Mouse (Mus musculus) forebrain, embryonic 16.5 days (tissue): ENCODE measurements around the gene Gm5039. TPM values are rescaled to one million over a fixed set of nuclear protein-coding genes. Genes with fewer than 3 reads are reported as not detected.
"Not testable (repeated sequence)": the region's sequence is repeated elsewhere in the genome, so short reads cannot be mapped to it uniquely, and the experiment has no call there.

Experiments
- ATAC-seq: fragments of 200-750 bp; cut with Nextera tagmentation; 2 replicates; pipeline ENCODE4 v1.8.0; 2017; ENCODE audit warnings: mild to moderate bottlenecking, moderate library complexity
- H3K27ac ChIP-seq: fragments of 300-500 bp; sonication (generic); 2 replicates; pipeline ENCODE4 v1.5.1; 2014; ENCODE audit warnings: low read length, control low read depth
- H3K27me3 ChIP-seq: fragments of 300-500 bp; sonication (generic); replicated peaks from 2 replicates; pipeline ENCODE4 v1.6.1; 2014; ENCODE audit warnings: low read length; ENCODE audit not compliant: control insufficient read depth, insufficient read depth
- H3K36me3 ChIP-seq: fragments of 300-500 bp; sonication (generic); 2 replicates; pipeline ENCODE4 v1.6.1; 2014; ENCODE audit not compliant: control insufficient read depth, insufficient read depth
- H3K4me1 ChIP-seq: fragments of 300-500 bp; sonication (generic); replicated peaks from 2 replicates; pipeline ENCODE4 v1.6.1; 2014; ENCODE audit warnings: low read length; ENCODE audit not compliant: control insufficient read depth, insufficient read depth
- H3K4me2 ChIP-seq: fragments of 300-500 bp; sonication (generic); 2 replicates; pipeline ENCODE4 v1.6.1; 2014; ENCODE audit warnings: mild to moderate bottlenecking, low read length, control low read depth
- H3K4me3 ChIP-seq: fragments of 300-500 bp; sonication (generic); replicated peaks from 2 replicates; pipeline ENCODE4 v1.5.1; 2014; ENCODE audit warnings: mild to moderate bottlenecking, low read length, control low read depth
- H3K9ac ChIP-seq: fragments of 300-500 bp; sonication (generic); replicated peaks from 2 replicates; pipeline ENCODE4 v1.6.1; 2014; ENCODE audit warnings: low read depth, low read length, control low read depth
- H3K9me3 ChIP-seq: fragments of 300-500 bp; sonication (generic); 2 replicates; pipeline ENCODE4 v1.6.1; 2016; ENCODE audit warnings: low read length; ENCODE audit not compliant: control insufficient read depth
- WGBS: fragments of 180-500 bp; shearing (Covaris S2); extraction: QIAGEN DNeasy Blood & Tissue Kit; methylation state at CpG from one replicate; pipeline ENCODE4 v1.1.7; 2014; 5-methylcytosine and 5-hydroxymethylcytosine counted together
- polyA plus RNA-seq: library from polyadenylated mRNA; unstranded; fragments of >200 nt; fragmentation: Nextera tagmentation; extraction: Ambion mirVana; gene quantifications from 2 replicates; pipeline ENCODE4 v1.2.1, GENCODE M21; 2015

The Gm5039 gene
- polyA plus RNA-seq, 1 experiment from 2014 or later, result not detected

DNA sequence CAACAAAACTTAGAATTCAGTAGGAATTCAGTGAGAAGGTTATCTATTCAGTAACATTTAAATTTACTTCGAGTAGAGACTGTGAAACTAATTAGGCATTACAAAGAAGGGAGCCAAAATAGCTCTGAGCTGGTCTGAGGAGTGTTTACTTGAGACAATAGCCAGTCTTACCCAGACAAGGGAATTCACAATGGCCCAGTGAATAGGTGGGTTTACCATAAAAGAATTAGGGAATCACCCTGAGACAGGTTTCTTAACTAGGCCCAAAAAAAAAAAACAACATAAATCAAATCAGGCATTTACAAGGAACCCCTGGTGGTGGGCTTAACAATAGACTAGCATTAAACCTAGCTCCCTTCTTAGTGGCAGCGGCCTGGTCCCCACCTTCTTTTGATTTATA, 17.5 kb upstream of the Gm5039 start:
- WGBS, result 6% methylated on average over 2 of the region's 2 CpGs
- not testable (repeated sequence) for H3K4me2 ChIP-seq, H3K9ac ChIP-seq, H3K4me3 ChIP-seq, H3K27me3 ChIP-seq, ATAC-seq, H3K9me3 ChIP-seq, H3K4me1 ChIP-seq, H3K27ac ChIP-seq, H3K36me3 ChIP-seq

GRCm38 (mm10) chr12:88336662-88337413, 13.0 kb upstream of the Gm5039 start:
- not testable (repeated sequence) for ATAC-seq, H3K4me3 ChIP-seq, H3K27me3 ChIP-seq, H3K9ac ChIP-seq, H3K27ac ChIP-seq, H3K36me3 ChIP-seq, H3K9me3 ChIP-seq, H3K4me2 ChIP-seq, H3K4me1 ChIP-seq
- 80% methylated on average over 4 of the region's 4 CpGs for WGBS

DNA sequence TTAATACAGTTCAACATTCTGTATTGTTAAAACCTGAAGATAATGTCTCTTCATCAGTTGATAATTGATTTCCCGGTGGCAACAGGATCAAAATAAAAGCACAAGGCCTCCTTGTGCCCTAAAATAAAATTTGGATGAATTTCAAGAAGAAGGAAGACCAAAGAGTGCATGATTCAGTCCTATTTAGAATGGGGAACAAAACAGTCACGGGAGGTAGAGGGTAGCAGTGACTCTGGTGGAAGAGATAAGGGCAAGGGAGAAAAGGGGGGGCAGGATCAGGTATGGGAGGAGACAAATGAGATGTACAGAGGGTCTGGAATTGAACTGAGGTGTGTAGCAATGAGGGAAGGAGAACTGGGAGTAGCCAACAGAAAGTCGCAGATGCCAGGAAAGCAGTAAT, 9.3 kb downstream of the Gm5039 start:
- Histone ChIP-seq H3K27ac (no peak overlapping the region), H3K4me3 (no peak overlapping the region), H3K4me1 (no peaks in the 10 kb centered on the region), H3K9ac (no peak overlapping the region), H3K36me3 (no peaks in the 10 kb centered on the region), H3K4me2 (no peak overlapping the region), H3K9me3 (no peaks in the 10 kb centered on the region), H3K27me3 (no peaks in the 10 kb centered on the region)
- no peak for ATAC-seq
- 72% methylated on average over 3 of the region's 3 CpGs for WGBS

DNA sequence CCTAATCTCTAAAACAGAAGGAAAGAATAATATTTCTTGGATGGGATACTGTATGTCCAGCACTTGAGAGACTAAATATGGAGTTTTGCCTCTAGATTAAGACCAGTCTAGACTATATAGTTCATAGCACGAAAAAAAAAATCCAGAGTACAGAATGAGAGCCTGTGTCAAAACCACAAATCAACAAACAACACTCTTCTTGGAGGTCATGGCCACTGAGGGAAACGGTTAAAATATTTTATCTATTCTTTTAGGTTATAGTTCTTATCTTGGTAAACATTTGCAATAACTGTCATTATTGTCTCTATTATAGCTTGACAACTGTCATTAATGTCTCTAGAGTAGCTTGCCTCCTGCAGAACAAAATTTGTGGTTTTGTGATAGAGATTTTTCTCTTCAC, 26.7 kb downstream of the Gm5039 start:
- 72% methylated on average over 1 of the region's 2 CpGs for WGBS
- not testable (repeated sequence) for H3K27me3 ChIP-seq, H3K4me2 ChIP-seq, H3K4me1 ChIP-seq, H3K9me3 ChIP-seq, ATAC-seq, H3K9ac ChIP-seq, H3K36me3 ChIP-seq, H3K4me3 ChIP-seq, H3K27ac ChIP-seq

GRCm38 (mm10) chr12:88293082-88293481, 30.7 kb downstream of the Gm5039 start:
- WGBS, result 81% methylated on average over 4 of the region's 4 CpGs
- not testable (repeated sequence) for H3K4me3 ChIP-seq, ATAC-seq, H3K9ac ChIP-seq, H3K27ac ChIP-seq, H3K9me3 ChIP-seq, H3K4me1 ChIP-seq, H3K27me3 ChIP-seq, H3K4me2 ChIP-seq, H3K36me3 ChIP-seq

DNA sequence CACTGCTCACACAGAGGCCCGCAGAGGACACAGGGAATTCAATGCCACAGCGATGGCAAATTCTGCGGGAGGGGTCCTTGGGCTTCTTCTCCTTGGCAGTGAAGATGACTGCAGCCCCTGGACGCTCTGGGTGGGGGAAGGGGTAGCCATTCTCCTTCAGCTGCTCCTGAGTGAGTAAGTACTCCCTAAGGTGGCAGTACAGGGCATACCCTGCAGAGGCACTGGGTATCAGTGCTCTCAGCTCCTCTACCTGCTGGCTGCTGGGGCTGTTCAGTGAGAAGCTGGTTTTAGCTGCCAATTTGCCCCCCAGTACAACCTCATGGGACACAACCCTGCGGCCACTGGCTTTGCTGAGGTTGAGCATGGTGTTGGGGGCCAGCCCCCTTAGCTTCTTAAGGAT, 38.6 kb downstream of the Gm5039 start:
- H3K9me3 ChIP-seq, H3K9ac ChIP-seq, H3K4me1 ChIP-seq, H3K4me2 ChIP-seq, ATAC-seq, H3K27me3 ChIP-seq, H3K4me3 ChIP-seq, H3K27ac ChIP-seq, H3K36me3 ChIP-seq: not testable (repeated sequence)
- 92% methylated on average over 5 of the region's 5 CpGs for WGBS

- ATAC-seq, H3K36me3 ChIP-seq, H3K27ac ChIP-seq, H3K4me1 ChIP-seq, H3K27me3 ChIP-seq, H3K9ac ChIP-seq, H3K9me3 ChIP-seq, H3K4me3 ChIP-seq, H3K4me2 ChIP-seq: not testable (repeated sequence)
- 87% methylated on average over 5 of the region's 5 CpGs for whole genome bisulfite sequencing
These were observed 49.4 kb downstream of the Gm5039 start, which contains the start of gene Gm5662 for GRCm38 (mm10) chr12:88274400-88274799. TSS of gene Gm5662 (minus strand) at chr12:88274500.

Other genes with a start within 250 kb of the Gm5039 start
- gene Gm16368, start 240.3 kb downstream of the Gm5039 start, polyA plus RNA-seq, result not detected in 2 replicates
- not detected in 2 replicates for gene Gm10436, start 141.9 kb downstream of the Gm5039 start, polyA plus RNA-seq
- gene Gm8332, start 73.9 kb downstream of the Gm5039 start, polyA plus RNA-seq, result not detected in 2 replicates
- not detected in 2 replicates for gene Gm5662, start 49.5 kb downstream of the Gm5039 start, polyA plus RNA-seq
- gene Adck1, start 36.5 kb upstream of the Gm5039 start, polyA plus RNA-seq, result 36.4 and 39.4 TPM in 2 replicates